Mouse (Mus musculus): ENCODE measurements around the gene Dnaaf2.

DNA sequence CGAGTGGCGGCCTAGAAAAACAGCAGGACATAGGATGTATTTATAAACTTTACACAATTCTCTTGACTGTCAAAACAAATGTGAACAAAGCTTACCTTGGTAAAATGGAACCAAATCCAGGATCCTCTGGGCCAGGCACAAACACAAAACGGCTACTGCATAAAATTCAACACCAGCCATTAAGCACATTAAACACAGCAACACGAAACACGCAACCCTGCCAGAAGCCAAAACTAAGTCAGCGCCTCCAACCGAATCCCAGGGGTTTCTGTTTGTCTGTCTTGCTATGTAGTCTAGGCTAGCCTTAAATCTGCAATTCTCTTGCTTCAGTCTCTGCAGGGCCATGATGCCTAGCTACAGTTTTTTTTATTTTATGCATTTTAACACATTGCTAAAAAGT is 9.7 kb upstream of the Dnaaf2 start:
- TF ChIP-seq CTCF (IDR thresholded peaks at IDR 0.05; ENCODE audit: low read depth) (no peak), EP300 (IDR thresholded peaks at IDR 0.05; ENCODE audit: low read depth) (no peak)
